Mouse (Mus musculus): ENCODE results near the gene Gm10837. TPM values are rescaled to one million over a fixed set of nuclear protein-coding genes. Genes with fewer than 3 reads are reported as not detected.

The Gm10837 gene
- polyA plus RNA-seq, 1 experiment from 2014 or later: 0.74 TPM

DNA sequence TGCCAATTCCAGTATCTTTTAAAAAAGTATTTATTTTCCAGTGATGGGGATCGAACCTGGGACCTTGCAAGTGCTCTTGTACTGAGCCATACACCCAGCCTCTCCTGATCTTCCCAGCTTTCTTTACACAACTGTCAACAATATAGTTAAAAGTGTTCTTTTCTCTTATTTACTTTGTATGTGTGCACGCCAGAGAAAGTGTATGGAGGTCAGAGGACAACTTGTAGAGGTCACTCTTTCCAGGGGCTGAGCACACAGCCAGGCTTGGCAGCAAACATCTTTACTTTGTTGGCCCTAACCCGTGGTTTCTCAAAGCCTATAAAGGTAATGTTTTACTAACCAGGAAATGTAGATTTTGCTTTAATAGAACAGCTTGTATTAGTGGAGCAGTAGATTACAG, 21.1 kb downstream of the Gm10837 start:
- Histone ChIP-seq H3K27me3 (no peaks in the 10 kb centered on the region), H3K27ac (no peak overlapping the region), H3K36me3 (no peaks in the 10 kb centered on the region), H3K4me2 (no peak overlapping the region), H3K9me3 (no peaks in the 10 kb centered on the region), H3K4me3 (no peak overlapping the region), H3K4me1 (replicated peaks) (no peaks in the 10 kb centered on the region), H3K9ac (no peak overlapping the region)
- ATAC-seq (ENCODE audit: low FRiP score): no peak
- WGBS: 72% methylated on average over 3 of the region's 3 CpGs

- no peak for ATAC-seq (ENCODE audit: low FRiP score)
- H3K9me3 ChIP-seq: no peaks in the 10 kb centered on the region
- no peaks in the 10 kb centered on the region for H3K27me3 ChIP-seq
- no peak overlapping the region for H3K27ac ChIP-seq
- H3K4me1 ChIP-seq (replicated peaks): no peaks in the 10 kb centered on the region
- H3K9ac ChIP-seq: no peak overlapping the region
- no peaks in the 10 kb centered on the region for H3K36me3 ChIP-seq
- H3K4me3 ChIP-seq: no peak overlapping the region
- no peak overlapping the region for H3K4me2 ChIP-seq
- 77% methylated on average over 1 of the region's 1 CpGs for WGBS
Measured at GRCm38 (mm10) chr14:122513511-122514036, 23.2 kb downstream of the Gm10837 start.

- Histone ChIP-seq H3K27me3 (no peaks in the 10 kb centered on the region), H3K27ac (no peak overlapping the region), H3K4me2 (no peak overlapping the region), H3K36me3 (no peaks in the 10 kb centered on the region), H3K4me3 (no peak overlapping the region), H3K4me1 (replicated peaks) (0 out of 2 replicates have a peak, but pooled peaks cover under 1% of the 10 kb centered on the region), H3K9me3 (peaks cover 3% of the 10 kb centered on the region; the same call in 1 of the 2 replicates), H3K9ac (no peak overlapping the region)
- WGBS: 87% methylated on average over 4 of the region's 4 CpGs
- no peak for ATAC-seq (ENCODE audit: low FRiP score)
Measured at GRCm38 (mm10) chr14:122528475-122528874, 38.1 kb downstream of the Gm10837 start.

GRCm38 (mm10) chr14:122534017-122534924, 43.9 kb downstream of the Gm10837 start, which contains the start of gene Pcca:
Gene Pcca, plus strand, starts transcription at chr14:122534324.
- Histone ChIP-seq H3K4me2 (peak within 1 kb of the TSS; percentile 74), H3K9me3 (no peaks in the 10 kb centered on the region), H3K4me3 (peak within 1 kb of the TSS; percentile 74), H3K27ac (peak within 1 kb of the TSS; percentile 53), H3K36me3 (no peaks in the 10 kb centered on the region), H3K27me3 (no peaks in the 10 kb centered on the region), H3K9ac (peak within 1 kb of the TSS; percentile 81), H3K4me1 (replicated peaks) (peaks cover 13% of the 10 kb centered on the region)
- ATAC-seq (ENCODE audit: low FRiP score): peak; percentile 100
- WGBS: 2% methylated on average over 54 of the region's 54 CpGs

DNA sequence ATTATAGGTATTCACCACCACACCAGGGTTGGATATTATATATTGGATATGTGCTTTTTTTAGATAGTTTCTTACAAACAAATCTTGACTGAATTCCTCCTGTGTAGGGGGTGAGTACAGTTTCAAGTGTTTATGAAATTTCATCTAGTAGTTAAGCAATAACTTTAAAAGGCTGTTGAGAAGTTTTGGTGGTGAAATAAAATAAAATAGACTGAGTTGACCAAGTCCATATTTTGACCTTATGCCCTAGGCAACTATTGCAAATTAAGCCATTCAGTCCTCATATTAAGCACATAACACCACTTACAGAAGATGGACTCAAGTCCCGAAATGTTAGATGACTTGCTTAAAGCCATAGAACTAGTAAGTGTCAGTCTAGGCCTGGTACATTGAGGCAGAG, 45.6 kb downstream of the Gm10837 start:
- Histone ChIP-seq H3K9ac (no peak overlapping the region), H3K4me3 (no peak overlapping the region), H3K27ac (no peak overlapping the region), H3K4me1 (replicated peaks) (peaks cover 13% of the 10 kb centered on the region), H3K9me3 (no peaks in the 10 kb centered on the region), H3K36me3 (no peaks in the 10 kb centered on the region), H3K4me2 (no peak overlapping the region), H3K27me3 (no peaks in the 10 kb centered on the region)
- 78% methylated on average over 1 of the region's 1 CpGs for WGBS
- no peak for ATAC-seq (ENCODE audit: low FRiP score)

Other genes starting within 250 kb of the Gm10837 start
- gene Gm5089, start 39.5 kb upstream of the Gm10837 start, polyA plus RNA-seq (2015; fragmentation: Nextera tagmentation; extraction: Ambion mirVana): 1.8 and 3.0 TPM in 2 replicates
- gene Zic5, start 24.9 kb upstream of the Gm10837 start, polyA plus RNA-seq (2015; fragmentation: Nextera tagmentation; extraction: Ambion mirVana): 10.9 and 13.9 TPM in 2 replicates
- 9.3 and 13.7 TPM in 2 replicates for gene Zic2, start 15.2 kb upstream of the Gm10837 start, polyA plus RNA-seq (2015; fragmentation: Nextera tagmentation; extraction: Ambion mirVana)
- gene Pcca, start 43.7 kb downstream of the Gm10837 start, polyA plus RNA-seq (2015; fragmentation: Nextera tagmentation; extraction: Ambion mirVana): 26.7 and 29.7 TPM in 2 replicates

Measured in hindbrain, embryonic 13.5 days (tissue).